Mouse (Mus musculus) kidney, adult 2 months (tissue): ENCODE data around the gene Slc35b3. TPM values are rescaled to one million over a fixed set of nuclear protein-coding genes. Genes with fewer than 3 reads are reported as not detected.

ENCODE experiments used
- DNase-seq: peaks from one replicate; pipeline ENCODE4 v3.0.0; 2021
- H3K27ac ChIP-seq: fragments of 200-500 bp; 2 replicates; pipeline ENCODE4 v1.5.1; 2012; ENCODE audit warnings: low read depth, low read length, control low read depth, inconsistent platforms; ENCODE audit not compliant: insufficient read depth
- H3K27me3 ChIP-seq: fragments of 200-500 bp; replicated peaks from 2 replicates; pipeline ENCODE4 v1.6.1; 2012; ENCODE audit warnings: mild to moderate bottlenecking, moderate library complexity, low read length, inconsistent platforms; ENCODE audit not compliant: control insufficient read depth, insufficient read depth
- H3K36me3 ChIP-seq: fragments of 200-500 bp; 2 replicates; pipeline ENCODE4 v1.6.1; 2012; ENCODE audit warnings: mild to moderate bottlenecking, moderate library complexity, low read length, inconsistent platforms; ENCODE audit not compliant: control insufficient read depth, insufficient read depth
- H3K4me1 ChIP-seq: fragments of 200-500 bp; 2 replicates; pipeline ENCODE4 v1.6.1; 2011; ENCODE audit warnings: low read length; ENCODE audit not compliant: control insufficient read depth, insufficient read depth
- H3K4me3 ChIP-seq: fragments of 200-500 bp; 2 replicates; pipeline ENCODE4 v1.5.1; 2011; ENCODE audit warnings: mild to moderate bottlenecking, low read depth, low read length, control low read depth; ENCODE audit not compliant: insufficient read depth
- CTCF ChIP-seq: fragments of 200-500 bp; conservative IDR thresholded peaks from 2 replicates; pipeline ENCODE4 v1.5.1; 2011; ENCODE audit warnings: low read depth, mild to moderate bottlenecking, control low read depth, low read length, moderate library complexity, mixed read lengths; ENCODE audit not compliant: insufficient read depth, insufficient read length
- POLR2A ChIP-seq: fragments of 200-500 bp; IDR thresholded peaks from one replicate; pipeline ENCODE4 v1.6.1; 2011; ENCODE audit warnings: low read depth, low read length, control low read depth
- WGBS: fragments of 180-500 bp; shearing (Covaris S2); methylation state at CpG from one replicate; pipeline ENCODE4 v1.1.7; 2018; 5-methylcytosine and 5-hydroxymethylcytosine counted together
- polyA plus RNA-seq: library from polyadenylated mRNA; depleted of rRNA; stranded (reverse); fragments of >200 nt; gene quantifications from 2 replicates; pipeline ENCODE4 v1.2.3, GENCODE M21; 2012

Slc35b3 gene
- polyA plus RNA-seq, 1 experiment = 19.4 TPM

DNA sequence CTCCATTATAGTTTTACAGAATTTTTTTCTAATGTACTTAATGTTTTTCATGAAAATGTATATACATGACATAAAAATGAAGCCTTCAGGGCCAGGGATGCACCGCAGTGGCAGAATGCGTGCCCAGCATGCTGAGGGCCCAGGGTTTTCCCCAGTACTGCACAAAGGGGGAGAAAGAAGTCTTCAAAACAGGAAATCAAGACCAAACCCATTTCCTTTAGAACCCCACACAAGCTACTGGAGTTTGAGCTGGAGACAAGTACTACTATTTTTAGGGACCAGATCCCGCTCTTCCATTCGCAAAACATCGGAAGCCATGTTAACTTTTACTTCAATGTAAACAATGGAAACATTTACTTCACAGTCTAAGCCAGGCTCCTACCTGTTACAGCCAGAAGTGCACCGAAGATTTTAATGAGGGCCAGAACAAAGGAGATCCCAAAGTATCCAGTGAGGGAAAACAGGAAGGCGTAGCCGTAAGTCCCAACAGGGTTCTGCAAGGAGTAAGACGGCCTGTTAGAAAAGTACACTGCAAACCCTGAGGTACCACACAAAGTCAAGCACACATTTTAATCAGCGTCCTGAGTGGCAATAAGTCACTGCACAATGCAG lies 23.7 kb downstream of the Slc35b3 start:
- Histone ChIP-seq H3K4me1 (no peaks in the 10 kb centered on the region), H3K27me3 (no peaks in the 10 kb centered on the region), H3K36me3 (peaks cover 12% of the 10 kb centered on the region), H3K27ac (no peak overlapping the region), H3K4me3 (no peak overlapping the region)
- no peak for DNase-seq
- 85% methylated on average over 10 of the region's 10 CpGs for WGBS
- TF ChIP-seq POLR2A = no peak
- TF ChIP-seq CTCF = no peak

GRCm38 (mm10) chr13:38935856-38936446 lies 24.7 kb downstream of the Slc35b3 start:
- no peak for DNase-seq
- peaks cover 10% of the 10 kb centered on the region for H3K36me3 ChIP-seq
- no peak overlapping the region for H3K27ac ChIP-seq
- H3K4me3 ChIP-seq = no peak overlapping the region
- H3K27me3 ChIP-seq = no peaks in the 10 kb centered on the region
- WGBS = 89% methylated on average over 10 of the region's 10 CpGs
- TF ChIP-seq CTCF (no peak), POLR2A (no peak)
- H3K4me1 ChIP-seq = no peaks in the 10 kb centered on the region

DNA sequence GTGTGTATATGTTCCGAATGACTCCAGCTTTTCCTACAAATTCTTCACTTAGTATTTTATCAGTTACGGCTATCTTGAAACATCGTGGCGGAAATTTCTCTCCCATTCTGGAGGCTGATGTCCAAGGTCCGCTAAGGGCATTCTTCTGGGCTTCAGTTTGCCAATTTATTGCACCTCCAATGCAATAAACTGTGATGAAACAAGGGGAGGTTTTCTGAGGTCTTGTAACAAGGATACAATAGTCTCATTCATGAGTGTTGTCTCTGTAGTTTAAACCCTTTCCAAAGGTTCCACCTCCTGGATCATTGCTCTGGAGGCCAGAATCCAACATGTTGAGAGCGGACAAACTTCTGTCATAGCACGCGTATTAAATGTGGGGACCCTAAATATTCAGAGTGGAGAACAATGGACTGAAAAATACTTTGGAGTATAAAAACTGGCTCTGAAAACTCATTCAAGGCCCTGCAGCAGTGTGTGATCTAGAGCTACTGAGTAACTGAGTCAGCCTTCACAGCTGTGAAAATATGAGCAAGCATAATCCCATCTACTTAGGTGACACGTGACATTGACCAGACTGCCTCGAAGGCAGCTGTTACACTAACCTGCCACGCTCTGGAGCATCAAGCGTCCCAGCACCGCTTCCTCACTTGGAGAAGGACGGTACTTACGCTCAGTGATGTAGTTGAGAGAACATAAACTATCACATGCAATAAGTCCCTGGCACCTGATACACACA lies 30.7 kb downstream of the Slc35b3 start:
- H3K27me3 ChIP-seq = no peaks in the 10 kb centered on the region
- H3K4me3 ChIP-seq = no peak overlapping the region
- no peak overlapping the region for H3K27ac ChIP-seq
- 92% methylated on average over 15 of the region's 15 CpGs for WGBS
- peaks cover 2% of the 10 kb centered on the region; the same call in 1 of the 2 replicates for H3K36me3 ChIP-seq
- DNase-seq = no peak
- no peak for TF ChIP-seq CTCF
- no peak for TF ChIP-seq POLR2A
- H3K4me1 ChIP-seq = no peaks in the 10 kb centered on the region

DNA sequence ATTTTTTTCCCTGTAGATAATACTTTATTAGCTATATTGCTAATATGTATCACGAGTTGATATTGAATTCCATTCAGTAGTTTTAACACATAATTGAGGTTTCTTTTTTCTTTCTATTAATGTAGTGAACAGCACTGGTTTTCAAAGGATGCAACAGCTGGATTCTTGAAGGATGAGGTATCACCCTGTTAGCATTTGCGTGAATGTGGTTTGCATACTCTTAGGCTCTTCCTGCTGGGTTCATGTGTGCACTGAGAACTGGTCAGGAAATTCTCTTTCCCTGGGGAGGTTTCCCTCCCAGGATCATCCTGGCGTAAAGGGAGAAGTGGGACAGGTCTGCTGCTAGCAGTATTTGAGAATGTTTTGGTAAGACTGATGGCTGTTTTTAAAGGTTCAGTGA lies 38.0 kb downstream of the Slc35b3 start:
- Histone ChIP-seq H3K27me3 (no peaks in the 10 kb centered on the region), H3K4me1 (no peaks in the 10 kb centered on the region), H3K36me3 (no peaks in the 10 kb centered on the region), H3K4me3 (no peak overlapping the region), H3K27ac (no peak overlapping the region)
- TF ChIP-seq POLR2A (no peak), CTCF (no peak)
- DNase-seq = no peak
- 54% methylated on average over 3 of the region's 3 CpGs for WGBS

DNA sequence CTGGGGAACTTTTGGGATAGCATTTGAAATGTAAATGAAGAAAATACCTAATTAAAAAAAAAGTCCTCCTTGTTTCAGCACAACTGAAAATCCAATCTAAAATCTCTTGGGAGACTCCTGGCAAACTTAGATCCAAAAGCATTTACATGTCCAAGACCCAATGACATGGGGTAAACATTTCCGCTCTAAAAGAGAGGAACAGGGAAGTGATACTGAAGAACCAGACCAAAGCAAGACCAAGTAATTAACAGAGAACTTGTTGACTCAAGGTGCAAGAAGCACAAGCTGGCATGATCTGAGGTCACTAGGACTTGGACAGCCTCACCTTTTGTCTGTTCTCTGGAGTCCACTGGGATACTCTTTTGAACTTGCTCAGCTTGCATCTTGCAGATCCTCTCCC lies 39.4 kb downstream of the Slc35b3 start:
- Histone ChIP-seq H3K27me3 (no peaks in the 10 kb centered on the region), H3K4me3 (no peak overlapping the region), H3K27ac (no peak overlapping the region), H3K4me1 (no peaks in the 10 kb centered on the region), H3K36me3 (no peaks in the 10 kb centered on the region)
- TF ChIP-seq CTCF (no peak), POLR2A (no peak)
- DNase-seq = no peak
- WGBS = 92% methylated on average over 1 of the region's 1 CpGs

- no peaks in the 10 kb centered on the region; the same call in 1 of the 2 replicates for H3K27me3 ChIP-seq
- TF ChIP-seq POLR2A = no peak
- no peaks in the 10 kb centered on the region for H3K4me1 ChIP-seq
- H3K27ac ChIP-seq = no peak overlapping the region
- H3K4me3 ChIP-seq = no peak overlapping the region
- WGBS = 73% methylated on average over 9 of the region's 9 CpGs
- no peak for DNase-seq
- H3K36me3 ChIP-seq = no peaks in the 10 kb centered on the region
These were observed 42.3 kb downstream of the Slc35b3 start for GRCm38 (mm10) chr13:38918188-38918885.

GRCm38 (mm10) chr13:38917556-38917955 lies 43.1 kb downstream of the Slc35b3 start:
- Histone ChIP-seq H3K36me3 (no peaks in the 10 kb centered on the region), H3K27ac (no peak overlapping the region), H3K27me3 (no peaks in the 10 kb centered on the region; the same call in 1 of the 2 replicates), H3K4me1 (no peaks in the 10 kb centered on the region), H3K4me3 (no peak overlapping the region)
- DNase-seq = no peak
- TF ChIP-seq POLR2A (no peak), CTCF (no peak)
- 68% methylated on average over 5 of the region's 5 CpGs for WGBS
